ENCODE assay signal across 11 mouse cellular contexts in the genomic region with DNA sequence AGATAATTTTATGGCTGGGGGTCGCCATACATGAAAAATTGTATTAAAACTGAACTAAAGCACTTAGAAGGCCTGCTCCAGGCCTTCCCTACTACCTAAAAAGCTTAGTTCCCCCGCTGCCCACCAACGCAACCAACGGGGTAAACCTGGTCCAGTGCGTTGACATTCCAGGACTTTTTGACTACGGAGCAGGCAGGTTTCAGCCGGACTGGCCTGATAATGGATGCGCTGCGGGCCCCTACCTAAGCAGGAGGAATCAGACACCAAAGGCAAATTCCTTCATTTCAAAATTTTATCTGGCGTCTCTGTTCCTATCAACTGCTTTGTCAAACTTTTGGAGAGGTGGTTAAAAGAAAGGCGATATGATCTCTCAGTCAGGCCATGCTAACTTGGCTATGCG. TPM values are rescaled to one million over a fixed set of nuclear protein-coding genes. Genes with fewer than 3 reads are reported as not detected.
DNase-seq lines count a peak whose midpoint lies in the region; ATAC-seq and TF ChIP-seq lines count a peak whose summit lies in the region.
"Had no signal": no experiment of that assay in that cellular context is flagged by ENCODE, and none has a peak within 500 bp of the region (broad histone marks: within the 10 kb centered on the region; RNA-seq: fewer than 3 reads in every experiment).

No protein-coding gene starts in this region.

- WGBS in kidney, embryonic 15.5 days, result 67% methylated on average over 12 of the region's 12 CpGs
- 72% methylated on average over 12 of the region's 12 CpGs for WGBS in liver, embryonic 14.5 days (ENCODE audit: insufficient replicate concordance)

- no peak overlapping the region for H3K9ac ChIP-seq in kidney, embryonic 15.5 days
- no peak overlapping the region for H3K9ac ChIP-seq in liver, embryonic 14.5 days (replicated peaks)

- no peaks in the 10 kb centered on the region for H3K27me3 ChIP-seq in kidney, embryonic 15.5 days
- H3K27me3 ChIP-seq in liver, embryonic 14.5 days (ENCODE audit: control insufficient read depth, insufficient read depth, low read length), result peaks cover 4% of the 10 kb centered on the region; the same call in 1 of the 2 replicates

- peak overlapping the region; percentile 79 for H3K4me2 ChIP-seq in kidney, embryonic 15.5 days
- peak overlapping the region; percentile 72; the same call in 1 of the 2 replicates for H3K4me2 ChIP-seq in liver, embryonic 14.5 days (ENCODE audit: low read depth)

- DNase-seq in kidney, adult 11 months, result no peak
- peak; percentile 79 for DNase-seq in ES-CJ7 (ENCODE audit: low read depth, low spot score)
- peak; percentile 88 for DNase-seq in ZHBTc4 (ENCODE audit: low read depth, low spot score)
- DNase-seq in liver, embryonic 14.5 days (ENCODE audit: low read depth in 3 of 3, low spot score in 3 of 3), result no peak
- no peak for DNase-seq in right cerebral cortex, postnatal 14 days
- no peak for DNase-seq in natural killer cell, adult 2 months (ENCODE audit: low spot score in 2 of 2)
- DNase-seq: cerebellum, postnatal 36 days; right cerebral cortex, postnatal 25 days had no signal

- TF ChIP-seq EP300 in liver, embryonic 14.5 days (IDR thresholded peaks at IDR 0.05; ENCODE audit: low read depth), result no peak

- peak overlapping the region; percentile 45 for H3K27ac ChIP-seq in kidney, embryonic 15.5 days
- H3K27ac ChIP-seq in liver, embryonic 14.5 days, result no peak overlapping the region

- H3K4me1 ChIP-seq in kidney, embryonic 15.5 days, result peaks cover 31% of the 10 kb centered on the region
- peaks cover 5 to 6% of the 10 kb centered on the region in 2 experiments for H3K4me1 ChIP-seq in liver, embryonic 14.5 days (replicated peaks; ENCODE audit: control insufficient read depth in 2 of 2, insufficient read depth in 2 of 2, low read length in 1 of 2)

- no peak for ATAC-seq in kidney, embryonic 15.5 days (replicated peaks; ENCODE audit: low FRiP score)
- no peak for ATAC-seq in liver, embryonic 14.5 days (ENCODE audit: insufficient read depth)

- H3K36me3 ChIP-seq in kidney, embryonic 15.5 days, result no peaks in the 10 kb centered on the region
- H3K36me3 ChIP-seq in liver, embryonic 14.5 days (replicated peaks; ENCODE audit: control insufficient read depth, insufficient read depth, low read depth), result no peaks in the 10 kb centered on the region
- H3K36me3 ChIP-seq: hindbrain, embryonic 10.5 days had no signal

- no peaks in the 10 kb centered on the region for H3K9me3 ChIP-seq in kidney, embryonic 15.5 days (replicated peaks)
- H3K9me3 ChIP-seq in liver, embryonic 14.5 days (ENCODE audit: control insufficient read depth, low read length), result no peaks in the 10 kb centered on the region
- H3K9me3 ChIP-seq: hindbrain, embryonic 10.5 days; megakaryocyte, embryonic 14.5 days had no signal

- peak overlapping the region; percentile 55; the same call in 1 of the 2 replicates for H3K4me3 ChIP-seq in kidney, embryonic 15.5 days (replicated peaks)
- no peak overlapping the region for H3K4me3 ChIP-seq in liver, embryonic 14.5 days (ENCODE audit: insufficient read depth in 1 of 2, low read depth in 2 of 2, low read length in 2 of 2)

- no peak for TF ChIP-seq CTCF in liver, embryonic 14.5 days (IDR thresholded peaks at IDR 0.05; ENCODE audit: low read depth)

RNA-seq across cellular contexts. Expression of gene Gprc5a, which starts 0.8 kb away (rescaled TPM):
- polyA plus RNA-seq in kidney, embryonic 15.5 days (2015; fragmentation: Nextera tagmentation; extraction: Ambion mirVana), result 13.8 and 14.0 TPM in 2 replicates
- 0.12 and 0.15 TPM in 2 replicates for polyA plus RNA-seq in liver, embryonic 14.5 days (2012; rRNA removed)
- 0.16 and 0.25 TPM in 2 replicates for polyA plus RNA-seq in liver, embryonic 14.5 days (2014; fragmentation: Nextera tagmentation; extraction: Ambion mirVana)

RNA-seq across cellular contexts. Expression of gene Ddx47, which starts 53.2 kb away (rescaled TPM):
- polyA plus RNA-seq in kidney, embryonic 15.5 days (2015; fragmentation: Nextera tagmentation; extraction: Ambion mirVana), result 118 and 120 TPM in 2 replicates
- polyA plus RNA-seq in liver, embryonic 14.5 days (2012; rRNA removed), result 29.7 and 45.5 TPM in 2 replicates
- polyA plus RNA-seq in liver, embryonic 14.5 days (2014; fragmentation: Nextera tagmentation; extraction: Ambion mirVana), result 50.7 and 53.7 TPM in 2 replicates

RNA-seq across cellular contexts. Expression of gene Gprc5d, which starts 53.5 kb away (rescaled TPM):
- polyA plus RNA-seq in kidney, embryonic 15.5 days (2015; fragmentation: Nextera tagmentation; extraction: Ambion mirVana), result not detected in 2 replicates
- 0.28 and 0.41 TPM in 2 replicates for polyA plus RNA-seq in liver, embryonic 14.5 days (2012; rRNA removed)
- polyA plus RNA-seq in liver, embryonic 14.5 days (2014; fragmentation: Nextera tagmentation; extraction: Ambion mirVana), result not detected in 2 replicates
- polyA plus RNA-seq: hindbrain, embryonic 10.5 days had no signal

Comparison
In these comparisons a context has a peak if more than half of its experiments do, and no peak if none do; other contexts are left out.
1. DNase-seq: peak in ES-CJ7 (single experiment) and ZHBTc4 (single experiment); none in kidney, adult 11 months (single experiment), liver, embryonic 14.5 days (0 of 3), right cerebral cortex, postnatal 14 days (single experiment) and natural killer cell, adult 2 months (0 of 2).
2. RNA of gene Gprc5a, which starts 0.8 kb away (polyA plus RNA-seq): 13.8 to 14.0 TPM in kidney, embryonic 15.5 days; 0.12 to 0.25 TPM in liver, embryonic 14.5 days; every median in the first group is over 10 times any median in the second.